9 mouse cellular contexts compared by ENCODE assay signal in the genomic region with DNA sequence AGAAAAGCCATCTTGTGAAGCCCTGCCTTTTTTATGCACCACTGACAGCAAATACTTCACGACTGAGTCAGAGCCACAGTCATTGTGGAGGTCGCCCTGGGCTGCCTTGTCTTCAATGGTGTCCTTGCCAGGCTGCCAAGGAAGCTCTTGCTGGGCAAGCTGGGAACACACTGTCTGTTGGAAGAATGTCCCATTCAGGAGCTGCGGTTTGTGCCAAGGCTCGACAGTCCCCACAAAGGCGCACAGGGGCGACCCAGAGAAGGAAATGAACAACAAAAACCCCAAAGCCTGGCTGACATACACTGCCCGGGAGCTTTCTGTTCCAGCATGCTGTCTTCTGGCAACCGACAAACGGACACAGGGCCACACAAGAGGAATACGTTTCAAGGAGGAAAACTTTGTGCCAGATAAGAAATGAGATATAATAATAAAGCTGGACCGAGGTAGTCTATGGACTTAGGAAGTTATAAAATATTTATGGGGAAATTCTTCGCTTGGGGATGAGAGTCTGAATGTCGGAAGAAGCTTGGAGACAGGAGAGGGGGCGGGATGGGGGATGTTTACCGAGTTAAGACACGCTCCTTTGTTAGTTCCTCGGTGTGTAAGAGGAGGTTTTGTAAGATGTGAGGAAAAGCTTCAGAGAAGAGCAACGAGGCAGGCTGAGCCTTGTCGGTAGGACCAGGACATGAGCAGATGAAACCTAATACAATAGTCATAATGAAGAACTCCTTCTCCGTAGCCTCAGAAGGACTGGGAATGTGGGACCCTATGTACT.
DNase-seq lines count a peak whose midpoint lies in the region; ATAC-seq and TF ChIP-seq lines count a peak whose summit lies in the region.
"Had no signal": no experiment of that assay in that cellular context is flagged by ENCODE, and none has a peak within 500 bp of the region (broad histone marks: within the 10 kb centered on the region; RNA-seq: fewer than 3 reads in every experiment).

No protein-coding gene starts in this region.

- DNase-seq in spleen, adult 2 months (ENCODE audit: low read depth in 1 of 2, low spot score in 2 of 2), result no peak
- DNase-seq in spleen, postnatal 4 days (ENCODE audit: low spot score in 2 of 2), result no peak
- DNase-seq in fat pad, adult 2 months (ENCODE audit: extremely low read depth, low read depth, low spot score), result peak; percentile 36
- peak; percentile 29 for DNase-seq in kidney, postnatal 14 days
- peak; percentile 71 for DNase-seq in lung, postnatal 0 days (ENCODE audit: low spot score)
- DNase-seq in skeletal muscle tissue, adult 2 months (ENCODE audit: low read depth, low spot score), result peak; percentile 39
- no peak for DNase-seq in embryo, embryonic 10 days (ENCODE audit: low spot score)

- no peak for TF ChIP-seq EP300 in lung, postnatal 0 days (IDR thresholded peaks at IDR 0.05)

- WGBS in spleen, adult 2 months, result 13% methylated on average over 20 of the region's 20 CpGs
- WGBS in heart, embryonic 13.5 days, result 26% methylated on average over 20 of the region's 20 CpGs
- WGBS in lung, postnatal 0 days, result 1% methylated on average over 20 of the region's 20 CpGs

- peak overlapping the region; percentile 18; the same call in 1 of the 2 replicates for H3K27ac ChIP-seq in spleen, adult 2 months (ENCODE audit: insufficient read depth, low read length)
- H3K27ac ChIP-seq in heart, embryonic 13.5 days (replicated peaks), result peak overlapping the region; percentile 45
- peak overlapping the region; percentile 73 for H3K27ac ChIP-seq in lung, postnatal 0 days (ENCODE audit: low read length)

- no peaks in the 10 kb centered on the region for H3K36me3 ChIP-seq in spleen, adult 2 months (ENCODE audit: control insufficient read depth, insufficient read depth, low read length)
- H3K36me3 ChIP-seq in heart, embryonic 13.5 days, result no peaks in the 10 kb centered on the region
- no peaks in the 10 kb centered on the region for H3K36me3 ChIP-seq in lung, postnatal 0 days (ENCODE audit: insufficient read depth, low read length)
- H3K36me3 ChIP-seq: G1E had no signal

- TF ChIP-seq CTCF in spleen, adult 2 months (IDR thresholded peaks at IDR 0.05; ENCODE audit: extremely low read depth, insufficient read depth, insufficient read length, insufficient replicate concordance), result no peak
- no peak for TF ChIP-seq CTCF in lung, postnatal 0 days (IDR thresholded peaks at IDR 0.05)

- TF ChIP-seq POLR2A in spleen, adult 2 months (IDR thresholded peaks at IDR 0.05; ENCODE audit: low read depth, low read length), result no peak

- no peak overlapping the region for H3K4me3 ChIP-seq in spleen, adult 2 months (ENCODE audit: extremely low read depth, insufficient read depth, insufficient read length)
- H3K4me3 ChIP-seq in heart, embryonic 13.5 days, result 0 out of 2 replicates have a peak overlapping the region, but pooled peaks have one; percentile 13
- peak overlapping the region; percentile 22 for H3K4me3 ChIP-seq in lung, postnatal 0 days (ENCODE audit: low read depth, low read length)

- no peak for ATAC-seq in heart, embryonic 13.5 days (ENCODE audit: extremely low read depth, insufficient number of reproducible peaks, low FRiP score, low TSS enrichment)
- peak; percentile 68 for ATAC-seq in lung, postnatal 0 days

- no peaks in the 10 kb centered on the region for H3K4me1 ChIP-seq in spleen, adult 2 months (ENCODE audit: control insufficient read depth, insufficient read depth, insufficient read length)
- peaks cover 48% of the 10 kb centered on the region for H3K4me1 ChIP-seq in heart, embryonic 13.5 days
- peaks cover 15% of the 10 kb centered on the region; the same call in 1 of the 2 replicates for H3K4me1 ChIP-seq in lung, postnatal 0 days (ENCODE audit: insufficient read depth, low read depth, low read length)

- H3K9ac ChIP-seq in heart, embryonic 13.5 days, result peak overlapping the region; percentile 55
- 0 out of 2 replicates have a peak overlapping the region, but pooled peaks have one; percentile 19 for H3K9ac ChIP-seq in lung, postnatal 0 days (replicated peaks; ENCODE audit: low read depth)

- H3K9me3 ChIP-seq in heart, embryonic 13.5 days, result no peaks in the 10 kb centered on the region
- H3K9me3 ChIP-seq in lung, postnatal 0 days (ENCODE audit: low read length), result no peaks in the 10 kb centered on the region
- H3K9me3 ChIP-seq: G1E had no signal

- peak overlapping the region; percentile 55 for H3K4me2 ChIP-seq in heart, embryonic 13.5 days
- peak overlapping the region; percentile 50 for H3K4me2 ChIP-seq in lung, postnatal 0 days (replicated peaks; ENCODE audit: low read depth, low read length)

- no peaks in the 10 kb centered on the region for H3K27me3 ChIP-seq in spleen, adult 2 months (ENCODE audit: control insufficient read depth, insufficient read depth, low read length)
- H3K27me3 ChIP-seq in heart, embryonic 13.5 days (replicated peaks), result no peaks in the 10 kb centered on the region
- H3K27me3 ChIP-seq in lung, postnatal 0 days (replicated peaks; ENCODE audit: insufficient read depth, low read length), result no peaks in the 10 kb centered on the region

Comparison
In these comparisons a context has a peak if more than half of its experiments do, and no peak if none do; other contexts are left out.
1. DNase-seq: peak in fat pad, adult 2 months (single experiment), kidney, postnatal 14 days (single experiment), lung, postnatal 0 days (single experiment) and skeletal muscle tissue, adult 2 months (single experiment); none in spleen, adult 2 months (0 of 2), spleen, postnatal 4 days (0 of 2) and embryo, embryonic 10 days (single experiment).
2. H3K27ac ChIP-seq: peak in every context shown above with its lines; median percentile 73 in lung, postnatal 0 days; 45 in heart, embryonic 13.5 days; 18 in spleen, adult 2 months.